Mouse (Mus musculus): ENCODE data around the gene Sctr.

Gene Sctr

GRCm38 (mm10) chr1:120006844-120007790, at the start of gene Sctr:
TSS of gene Sctr (plus strand) at chr1:120006894.
- DNase-seq = no peak

GRCm38 (mm10) chr1:119957716-119958222, 48.9 kb upstream of the Sctr start:
- DNase-seq = peak; percentile 5

- DNase-seq = no peak
Measured at GRCm38 (mm10) chr1:119959464-119959863, 47.2 kb upstream of the Sctr start.

- DNase-seq = no peak
Measured at GRCm38 (mm10) chr1:119959920-119960319, 46.8 kb upstream of the Sctr start.

- no peak for DNase-seq
Measured at GRCm38 (mm10) chr1:119965804-119966514, 40.7 kb upstream of the Sctr start.

GRCm38 (mm10) chr1:119973117-119973516, 33.6 kb upstream of the Sctr start:
- no peak for DNase-seq

- DNase-seq = no peak
Measured at GRCm38 (mm10) chr1:119975141-119975540, 31.6 kb upstream of the Sctr start.

- no peak for DNase-seq
Measured at GRCm38 (mm10) chr1:119986555-119986954, 20.1 kb upstream of the Sctr start.

GRCm38 (mm10) chr1:119996798-119997581, 9.7 kb upstream of the Sctr start, which contains the start of gene Cfap221:
TSS of gene Cfap221 (minus strand) at chr1:119997234.
- peak; percentile 60 for DNase-seq

- DNase-seq = no peak
Measured at GRCm38 (mm10) chr1:119997644-119998043, 9.1 kb upstream of the Sctr start.

- no peak for DNase-seq
Measured at GRCm38 (mm10) chr1:120007851-120008588, 1.3 kb downstream of the Sctr start.

GRCm38 (mm10) chr1:120012638-120013037, 5.9 kb downstream of the Sctr start:
- DNase-seq = no peak

- DNase-seq = peak; percentile 50
Measured at GRCm38 (mm10) chr1:120013111-120013510, 6.4 kb downstream of the Sctr start.

GRCm38 (mm10) chr1:120016240-120016639, 9.5 kb downstream of the Sctr start:
- no peak for DNase-seq

- no peak for DNase-seq
Measured at GRCm38 (mm10) chr1:120018900-120019299, 12.2 kb downstream of the Sctr start.

- DNase-seq = no peak
Measured at GRCm38 (mm10) chr1:120019428-120019827, 12.7 kb downstream of the Sctr start.

- no peak for DNase-seq
Measured at GRCm38 (mm10) chr1:120020322-120020897, 13.7 kb downstream of the Sctr start.

GRCm38 (mm10) chr1:120021951-120022350, 15.3 kb downstream of the Sctr start:
- DNase-seq = peak; percentile 64

- no peak for DNase-seq
Measured at GRCm38 (mm10) chr1:120024331-120025049, 17.8 kb downstream of the Sctr start.

- no peak for DNase-seq
Measured at GRCm38 (mm10) chr1:120025050-120025439, 18.4 kb downstream of the Sctr start.

GRCm38 (mm10) chr1:120027693-120028092, 21.0 kb downstream of the Sctr start:
- DNase-seq = no peak
